Mouse (Mus musculus): ENCODE data around the gene Hist1h1a. TPM values are rescaled to one million over a fixed set of nuclear protein-coding genes. Genes with fewer than 3 reads are reported as not detected.

The Hist1h1a gene
- total RNA-seq, 1 experiment from 2014 or later, result 219 TPM

- DNase-seq, result no peak
Observed at GRCm38 (mm10) chr13:23744421-23745380, 18.8 kb upstream of the Hist1h1a start.

- DNase-seq, result peak; percentile 90
Observed at GRCm38 (mm10) chr13:23745381-23746161, 17.9 kb upstream of the Hist1h1a start, which contains the start of gene Hist1h3c. Gene Hist1h3c, minus strand, starts transcription at chr13:23745602.

- peak; percentile 69 for DNase-seq
Observed at GRCm38 (mm10) chr13:23746201-23747080, 17.0 kb upstream of the Hist1h1a start, which contains the start of gene Hist1h2bb. Gene Hist1h2bb, plus strand, starts transcription at chr13:23746734.

- no peak for DNase-seq
Observed at GRCm38 (mm10) chr13:23747081-23747891, 16.2 kb upstream of the Hist1h1a start.

- DNase-seq, result no peak
Observed at GRCm38 (mm10) chr13:23747892-23748288, 15.6 kb upstream of the Hist1h1a start.

GRCm38 (mm10) chr13:23749563-23750121, 13.8 kb upstream of the Hist1h1a start:
- DNase-seq, result no peak

GRCm38 (mm10) chr13:23750839-23751477, 12.5 kb upstream of the Hist1h1a start, which contains the start of gene Hist1h2ab:
Gene Hist1h2ab, plus strand, starts transcription at chr13:23751126.
- DNase-seq, result peak; percentile 49

GRCm38 (mm10) chr13:23751478-23751956, 11.9 kb upstream of the Hist1h1a start:
- no peak for DNase-seq

GRCm38 (mm10) chr13:23752067-23752741, 11.3 kb upstream of the Hist1h1a start, which contains the start of gene Hist1h3b:
Gene Hist1h3b, plus strand, starts transcription at chr13:23752267.
- peak; percentile 93 for DNase-seq

GRCm38 (mm10) chr13:23752742-23753172, 10.7 kb upstream of the Hist1h1a start:
- DNase-seq, result no peak

GRCm38 (mm10) chr13:23753314-23754078, 10.0 kb upstream of the Hist1h1a start:
- no peak for DNase-seq

- no peak for DNase-seq
Observed at GRCm38 (mm10) chr13:23755000-23755399, 8.5 kb upstream of the Hist1h1a start.

- peak; percentile 91 for DNase-seq
Observed at GRCm38 (mm10) chr13:23756790-23757189, 6.7 kb upstream of the Hist1h1a start, which contains the start of gene Hist1h4b. Gene Hist1h4b, plus strand, starts transcription at chr13:23757013.

GRCm38 (mm10) chr13:23757211-23757773, 6.2 kb upstream of the Hist1h1a start:
- no peak for DNase-seq

- no peak for DNase-seq
Observed at GRCm38 (mm10) chr13:23757921-23758320, 5.5 kb upstream of the Hist1h1a start.

- DNase-seq, result no peak
Observed at GRCm38 (mm10) chr13:23759251-23759771, 4.2 kb upstream of the Hist1h1a start.

GRCm38 (mm10) chr13:23759916-23760239, 3.6 kb upstream of the Hist1h1a start:
- DNase-seq, result no peak

All from adrenal gland, postnatal 14 days (tissue).